In the genomic region with DNA sequence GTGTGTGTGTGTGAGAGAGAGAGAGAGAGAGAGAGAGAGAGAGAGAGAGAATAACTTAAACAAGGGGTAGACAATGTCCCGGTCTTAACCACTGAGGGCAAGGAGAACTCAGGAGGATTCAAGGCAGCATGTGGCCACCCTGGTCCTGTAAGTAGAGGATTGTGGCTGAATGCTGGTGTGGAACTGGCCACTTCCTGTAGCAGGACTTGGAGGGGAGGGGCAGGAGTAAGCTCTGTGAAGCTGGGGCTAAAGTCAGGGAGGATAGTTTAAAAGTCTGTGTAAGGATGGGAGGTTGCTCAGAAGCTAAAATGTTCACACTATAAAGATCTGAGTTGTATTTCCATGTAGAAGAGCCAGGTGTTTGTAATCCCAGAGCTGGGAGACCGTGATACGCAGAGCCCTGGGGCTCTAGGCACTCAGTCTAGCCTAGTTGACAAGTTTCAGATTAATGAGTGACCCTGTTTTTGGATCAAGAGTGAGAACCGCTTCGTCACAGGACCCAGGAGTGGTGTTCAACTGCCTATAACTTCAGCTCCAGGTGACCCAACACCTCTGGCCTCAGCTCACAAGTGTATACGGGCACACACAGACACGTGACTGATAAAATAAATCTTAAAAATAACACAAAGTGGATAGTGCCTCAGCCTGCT, we compare ENCODE assay signal across 14 mouse cellular contexts. TPM values are rescaled to one million over a fixed set of nuclear protein-coding genes. Genes with fewer than 3 reads are reported as not detected.
DNase-seq lines count a peak whose midpoint lies in the region; ATAC-seq and TF ChIP-seq lines count a peak whose summit lies in the region.
"Had no signal": no experiment of that assay in that cellular context is flagged by ENCODE, and none has a peak within 500 bp of the region (broad histone marks: within the 10 kb centered on the region; RNA-seq: fewer than 3 reads in every experiment).

No protein-coding gene starts in this region.

- TF ChIP-seq EP300 in heart, adult 2 months (IDR thresholded peaks at IDR 0.05; ENCODE audit: insufficient read depth, low read depth, low read length): no peak
- no peak for TF ChIP-seq EP300 in lung, postnatal 0 days (IDR thresholded peaks at IDR 0.05)

- no peak overlapping the region for H3K9ac ChIP-seq in heart, adult 2 months (ENCODE audit: low read depth, low read length)
- H3K9ac ChIP-seq in lung, postnatal 0 days (replicated peaks; ENCODE audit: low read depth): no peak overlapping the region
- H3K9ac ChIP-seq in midbrain, embryonic 15.5 days: no peak overlapping the region
- H3K9ac ChIP-seq: liver, embryonic 12.5 days had no signal

- no peaks in the 10 kb centered on the region for H3K9me3 ChIP-seq in heart, embryonic 10.5 days
- no peaks in the 10 kb centered on the region for H3K9me3 ChIP-seq in lung, postnatal 0 days (ENCODE audit: low read length)
- H3K9me3 ChIP-seq in midbrain, embryonic 15.5 days: no peaks in the 10 kb centered on the region
- H3K9me3 ChIP-seq: forebrain, embryonic 10.5 days; liver, embryonic 12.5 days had no signal

- TF ChIP-seq CTCF in heart, adult 2 months (IDR thresholded peaks at IDR 0.05): no peak
- no peak for TF ChIP-seq CTCF in lung, postnatal 0 days (IDR thresholded peaks at IDR 0.05)

- peak; percentile 51 for DNase-seq in heart, embryonic 10.5 days (ENCODE audit: low spot score)
- DNase-seq in heart, adult 2 months: no peak
- DNase-seq in lung, postnatal 0 days (ENCODE audit: low spot score): no peak
- DNase-seq in lung, postnatal 25 days (ENCODE audit: low spot score): no peak
- DNase-seq in kidney, adult 9 months: peak; percentile 50
- no peak for DNase-seq in B cell, adult 2 months
- DNase-seq: left cerebral cortex, postnatal 4 days had no signal

- H3K79me2 ChIP-seq in heart, adult 2 months (replicated peaks; ENCODE audit: control insufficient read depth, insufficient read depth, low read length): no peaks in the 10 kb centered on the region

- no peak overlapping the region for H3K4me2 ChIP-seq in lung, postnatal 0 days (replicated peaks; ENCODE audit: low read depth, low read length)
- H3K4me2 ChIP-seq in midbrain, embryonic 15.5 days: no peak overlapping the region
- H3K4me2 ChIP-seq: liver, embryonic 12.5 days; midbrain, embryonic 11.5 days had no signal

- H3K4me1 ChIP-seq in heart, embryonic 10.5 days: no peaks in the 10 kb centered on the region
- H3K4me1 ChIP-seq in heart, adult 2 months (ENCODE audit: control insufficient read depth, insufficient read depth, low read length): peaks cover 1% of the 10 kb centered on the region; the same call in 1 of the 2 replicates
- H3K4me1 ChIP-seq in lung, postnatal 0 days (ENCODE audit: insufficient read depth, low read depth, low read length): no peaks in the 10 kb centered on the region
- H3K4me1 ChIP-seq in midbrain, embryonic 15.5 days: peaks cover 4% of the 10 kb centered on the region; the same call in 1 of the 2 replicates

- intact Hi-C loops in heart, adult 2 months (cut with DNase I): loop anchor here (1.0 kb wide), 1 partner anchor 116 kb away; no protein-coding TSS in a partner anchor

- ATAC-seq in lung, postnatal 0 days: peak; percentile 51
- 0 out of 2 replicates have a peak, but pooled peaks have one; percentile 21 for ATAC-seq in megakaryocyte, adult 5-6 weeks (ENCODE audit: poor library complexity, severe bottlenecking)
- ATAC-seq in midbrain, embryonic 15.5 days (replicated peaks): no peak

- no peaks in the 10 kb centered on the region for H3K36me3 ChIP-seq in heart, embryonic 10.5 days
- H3K36me3 ChIP-seq in heart, adult 2 months (ENCODE audit: control insufficient read depth, insufficient read depth, low read length): no peaks in the 10 kb centered on the region
- H3K36me3 ChIP-seq in lung, postnatal 0 days (ENCODE audit: insufficient read depth, low read length): no peaks in the 10 kb centered on the region
- H3K36me3 ChIP-seq in midbrain, embryonic 15.5 days (replicated peaks): no peaks in the 10 kb centered on the region
- H3K36me3 ChIP-seq: forebrain, embryonic 10.5 days; liver, embryonic 12.5 days had no signal

- H3K27me3 ChIP-seq in heart, embryonic 10.5 days (ENCODE audit: insufficient read depth, poor library complexity, severe bottlenecking): no peaks in the 10 kb centered on the region
- H3K27me3 ChIP-seq in heart, adult 2 months (ENCODE audit: control insufficient read depth, insufficient read depth, low read length): no peaks in the 10 kb centered on the region
- no peaks in the 10 kb centered on the region for H3K27me3 ChIP-seq in lung, postnatal 0 days (replicated peaks; ENCODE audit: insufficient read depth, low read length)
- H3K27me3 ChIP-seq in midbrain, embryonic 15.5 days (replicated peaks): no peaks in the 10 kb centered on the region
- H3K27me3 ChIP-seq: liver, embryonic 12.5 days had no signal

- WGBS in heart, embryonic 10.5 days: 82% methylated on average over 7 of the region's 7 CpGs
- 86% methylated on average over 7 of the region's 7 CpGs for WGBS in heart, adult 2 months
- WGBS in lung, postnatal 0 days: 53% methylated on average over 7 of the region's 7 CpGs
- 94% methylated on average over 7 of the region's 7 CpGs for WGBS in midbrain, embryonic 15.5 days

- no peak overlapping the region for H3K4me3 ChIP-seq in heart, embryonic 10.5 days
- H3K4me3 ChIP-seq in heart, adult 2 months: no peak overlapping the region
- H3K4me3 ChIP-seq in lung, postnatal 0 days (ENCODE audit: low read depth, low read length): no peak overlapping the region
- no peak overlapping the region for H3K4me3 ChIP-seq in midbrain, embryonic 15.5 days
- H3K4me3 ChIP-seq: forebrain, embryonic 10.5 days; gastrocnemius, adult 2 months; layer of hippocampus, adult 2 months; liver, embryonic 12.5 days had no signal

- H3K27ac ChIP-seq in heart, embryonic 10.5 days: no peak overlapping the region; the same call in 1 of the 2 replicates
- H3K27ac ChIP-seq in heart, adult 2 months: no peak overlapping the region
- no peak overlapping the region for H3K27ac ChIP-seq in lung, postnatal 0 days (ENCODE audit: low read length)
- no peak overlapping the region for H3K27ac ChIP-seq in midbrain, embryonic 15.5 days
- H3K27ac ChIP-seq: forebrain, embryonic 10.5 days; gastrocnemius, adult 2 months; layer of hippocampus, adult 2 months; liver, embryonic 12.5 days had no signal

- TF ChIP-seq POLR2A in heart, adult 2 months (IDR thresholded peaks at IDR 0.05; ENCODE audit: insufficient read depth, low read depth, low read length): no peak

RNA-seq across cellular contexts. Expression of gene Psmd7, which starts 16.7 kb away (rescaled TPM):
- 248 and 324 TPM in 2 replicates for polyA plus RNA-seq in heart, embryonic 10.5 days (2016; fragmentation: Nextera tagmentation; extraction: Ambion mirVana)
- 100 to 1,000 TPM in 1 of 2 experiments, 10 to 100 TPM in 1; 91.2 to 101 TPM for total RNA-seq in heart, adult 2 months (2021)
- polyA plus RNA-seq in heart, adult 2 months (2012; rRNA removed): 55.3 and 80.8 TPM in 2 replicates
- polyA plus RNA-seq in lung, postnatal 0 days (2015; fragmentation: Nextera tagmentation; extraction: Ambion mirVana): 136 and 141 TPM in 2 replicates
- 76.0 and 79.3 TPM in 2 replicates for total RNA-seq in megakaryocyte, adult 5-6 weeks (2015)
- 33.6 and 47.5 TPM in 2 replicates for total RNA-seq in megakaryocyte, adult 5-6 weeks (2017)
- polyA plus RNA-seq in midbrain, embryonic 15.5 days (2015; fragmentation: Nextera tagmentation; extraction: Ambion mirVana): 240 and 244 TPM in 2 replicates

Comparison
In these comparisons a context has a peak if more than half of its experiments do, and no peak if none do; other contexts are left out.
1. DNase-seq: peak in heart, embryonic 10.5 days (single experiment) and kidney, adult 9 months (single experiment); none in heart, adult 2 months (0 of 2), lung, postnatal 0 days (single experiment), lung, postnatal 25 days (single experiment) and B cell, adult 2 months (0 of 2).